Mouse (Mus musculus): ENCODE data around the gene Prc1. TPM values are rescaled to one million over a fixed set of nuclear protein-coding genes. Genes with fewer than 3 reads are reported as not detected.

The Prc1 gene
- polyA plus RNA-seq, 1 experiment: 5.6 TPM

- Histone ChIP-seq H3K27me3 (replicated peaks) (no peaks in the 10 kb centered on the region), H3K9me3 (no peaks in the 10 kb centered on the region), H3K4me1 (peaks cover 38% of the 10 kb centered on the region), H3K36me3 (replicated peaks; ENCODE audit: low read length) (peaks cover 40% of the 10 kb centered on the region), H3K4me3 (replicated peaks) (peak overlapping the region; percentile 97)
- no peak for TF ChIP-seq FLI1 (IDR thresholded peaks at IDR 0.05; ENCODE audit: low read length)
- TF ChIP-seq GATA1 (IDR thresholded peaks at IDR 0.05; ENCODE audit: borderline replicate concordance, low read length): no peak
These were observed 32.8 kb upstream of the Prc1 start for GRCm38 (mm10) chr7:80261372-80261990.

- H3K4me1 ChIP-seq: peaks cover 56% of the 10 kb centered on the region
- no peaks in the 10 kb centered on the region for H3K27me3 ChIP-seq (replicated peaks)
- peaks cover 44% of the 10 kb centered on the region for H3K36me3 ChIP-seq (replicated peaks; ENCODE audit: low read length)
- no peaks in the 10 kb centered on the region for H3K9me3 ChIP-seq
- no peak overlapping the region for H3K4me3 ChIP-seq (replicated peaks)
- no peak for TF ChIP-seq FLI1 (IDR thresholded peaks at IDR 0.05; ENCODE audit: low read length)
These were observed 29.6 kb upstream of the Prc1 start for GRCm38 (mm10) chr7:80264606-80265005.

GRCm38 (mm10) chr7:80267764-80268163 lies 26.5 kb upstream of the Prc1 start:
- peaks cover 53% of the 10 kb centered on the region for H3K36me3 ChIP-seq (replicated peaks; ENCODE audit: low read length)
- no peak overlapping the region for H3K4me3 ChIP-seq (replicated peaks)
- H3K4me1 ChIP-seq: peaks cover 58% of the 10 kb centered on the region
- TF ChIP-seq FLI1 (IDR thresholded peaks at IDR 0.05; ENCODE audit: low read length) (no peak), GATA1 (IDR thresholded peaks at IDR 0.05; ENCODE audit: borderline replicate concordance, low read length) (no peak)
- no peaks in the 10 kb centered on the region for H3K9me3 ChIP-seq
- no peaks in the 10 kb centered on the region for H3K27me3 ChIP-seq (replicated peaks)

GRCm38 (mm10) chr7:80268897-80269750 lies 25.1 kb upstream of the Prc1 start, which contains the start of gene Vps33b:
TSS of gene Vps33b (plus strand) at chr7:80269649.
- Histone ChIP-seq H3K4me3 (replicated peaks) (peak within 1 kb of the TSS; percentile 97), H3K36me3 (replicated peaks; ENCODE audit: low read length) (peaks cover 60% of the 10 kb centered on the region), H3K4me1 (peaks cover 71% of the 10 kb centered on the region), H3K9me3 (no peaks in the 10 kb centered on the region), H3K27me3 (replicated peaks) (no peaks in the 10 kb centered on the region)
- TF ChIP-seq GATA1 (IDR thresholded peaks at IDR 0.05; ENCODE audit: borderline replicate concordance, low read length) (no peak; the same call in 2 of the 3 replicates), FLI1 (IDR thresholded peaks at IDR 0.05; ENCODE audit: low read length) (0 out of 2 replicates have a peak, but pooled peaks have one; percentile 14)

- Histone ChIP-seq H3K9me3 (no peaks in the 10 kb centered on the region), H3K4me3 (replicated peaks) (peak overlapping the region; percentile 97), H3K27me3 (replicated peaks) (no peaks in the 10 kb centered on the region), H3K4me1 (peaks cover 73% of the 10 kb centered on the region), H3K36me3 (replicated peaks; ENCODE audit: low read length) (peaks cover 60% of the 10 kb centered on the region)
- TF ChIP-seq FLI1 (IDR thresholded peaks at IDR 0.05; ENCODE audit: low read length) (no peak), GATA1 (IDR thresholded peaks at IDR 0.05; ENCODE audit: borderline replicate concordance, low read length) (no peak)
These were observed 24.4 kb upstream of the Prc1 start for GRCm38 (mm10) chr7:80269751-80270255.

- Histone ChIP-seq H3K36me3 (replicated peaks; ENCODE audit: low read length) (peaks cover 69% of the 10 kb centered on the region), H3K9me3 (no peaks in the 10 kb centered on the region), H3K4me1 (peaks cover 88% of the 10 kb centered on the region), H3K4me3 (replicated peaks) (peak overlapping the region; percentile 31), H3K27me3 (replicated peaks) (no peaks in the 10 kb centered on the region)
- no peak for TF ChIP-seq FLI1 (IDR thresholded peaks at IDR 0.05; ENCODE audit: low read length)
- TF ChIP-seq GATA1 (IDR thresholded peaks at IDR 0.05; ENCODE audit: borderline replicate concordance, low read length): no peak
These were observed 20.8 kb upstream of the Prc1 start for GRCm38 (mm10) chr7:80273456-80273855.

GRCm38 (mm10) chr7:80276374-80276773 lies 17.9 kb upstream of the Prc1 start:
- TF ChIP-seq FLI1 (IDR thresholded peaks at IDR 0.05; ENCODE audit: low read length): no peak
- TF ChIP-seq GATA1 (IDR thresholded peaks at IDR 0.05; ENCODE audit: borderline replicate concordance, low read length): no peak; the same call in 2 of the 3 replicates

GRCm38 (mm10) chr7:80280032-80280431 lies 14.2 kb upstream of the Prc1 start:
- Histone ChIP-seq H3K9me3 (no peaks in the 10 kb centered on the region), H3K36me3 (replicated peaks; ENCODE audit: low read length) (peaks cover 96% of the 10 kb centered on the region), H3K4me1 (peaks cover 79% of the 10 kb centered on the region), H3K27me3 (replicated peaks) (no peaks in the 10 kb centered on the region), H3K4me3 (replicated peaks) (no peak overlapping the region)
- TF ChIP-seq FLI1 (IDR thresholded peaks at IDR 0.05; ENCODE audit: low read length) (no peak), GATA1 (IDR thresholded peaks at IDR 0.05; ENCODE audit: borderline replicate concordance, low read length) (no peak)

More at GRCm38 (mm10) chr7:80276374-80276773, 17.9 kb upstream of the Prc1 start:
- Histone ChIP-seq H3K36me3 (replicated peaks; ENCODE audit: low read length) (peaks cover 96% of the 10 kb centered on the region), H3K9me3 (no peaks in the 10 kb centered on the region), H3K4me3 (replicated peaks) (peak overlapping the region; percentile 69), H3K4me1 (peaks cover 96% of the 10 kb centered on the region), H3K27me3 (replicated peaks) (no peaks in the 10 kb centered on the region)

- peaks cover 98% of the 10 kb centered on the region for H3K36me3 ChIP-seq (replicated peaks; ENCODE audit: low read length)
These were observed 13.3 kb upstream of the Prc1 start for GRCm38 (mm10) chr7:80280998-80281397.

GRCm38 (mm10) chr7:80281646-80282045 lies 12.6 kb upstream of the Prc1 start:
- H3K4me1 ChIP-seq: peaks cover 67% of the 10 kb centered on the region
- no peaks in the 10 kb centered on the region for H3K27me3 ChIP-seq (replicated peaks)
- TF ChIP-seq GATA1 (IDR thresholded peaks at IDR 0.05; ENCODE audit: borderline replicate concordance, low read length): no peak
- TF ChIP-seq FLI1 (IDR thresholded peaks at IDR 0.05; ENCODE audit: low read length): no peak
- peaks cover 98% of the 10 kb centered on the region for H3K36me3 ChIP-seq (replicated peaks; ENCODE audit: low read length)
- H3K9me3 ChIP-seq: no peaks in the 10 kb centered on the region
- no peak overlapping the region for H3K4me3 ChIP-seq (replicated peaks)

More at GRCm38 (mm10) chr7:80280998-80281397, 13.3 kb upstream of the Prc1 start:
- H3K9me3 ChIP-seq: no peaks in the 10 kb centered on the region
- TF ChIP-seq FLI1 (IDR thresholded peaks at IDR 0.05; ENCODE audit: low read length) (no peak), GATA1 (IDR thresholded peaks at IDR 0.05; ENCODE audit: borderline replicate concordance, low read length) (no peak)
- peaks cover 74% of the 10 kb centered on the region for H3K4me1 ChIP-seq
- no peak overlapping the region for H3K4me3 ChIP-seq (replicated peaks)
- H3K27me3 ChIP-seq (replicated peaks): no peaks in the 10 kb centered on the region
